Mouse (Mus musculus) cerebellum, adult 2 months (tissue): ENCODE results near the gene Sp3. TPM values are rescaled to one million over a fixed set of nuclear protein-coding genes. Genes with fewer than 3 reads are reported as not detected.
"Not testable (repeated sequence)": the region's sequence is repeated elsewhere in the genome, so short reads cannot be mapped to it uniquely, and the experiment has no call there.

ENCODE experiments used
- DNase-seq, 2 experiments: peaks; one replicate each; pipeline ENCODE4 v3.0.0; 2021
- H3K27ac ChIP-seq: fragments of 200-500 bp; 2 replicates; pipeline ENCODE4 v1.5.1; 2012; ENCODE audit warnings: low read length, control low read depth, inconsistent platforms; ENCODE audit not compliant: insufficient read depth
- H3K27me3 ChIP-seq: fragments of 200-500 bp; 2 replicates; pipeline ENCODE4 v1.6.1; 2012; ENCODE audit warnings: inconsistent platforms, mild to moderate bottlenecking, low read length, moderate library complexity; ENCODE audit not compliant: control insufficient read depth, insufficient read depth
- H3K4me1 ChIP-seq: fragments of 200-500 bp; 2 replicates; pipeline ENCODE4 v1.6.1; 2011; ENCODE audit warnings: low read length; ENCODE audit not compliant: control insufficient read depth, insufficient read depth
- H3K4me3 ChIP-seq: fragments of 200-500 bp; replicated peaks from 2 replicates; pipeline ENCODE3; 2011; ENCODE audit warnings: mild to moderate bottlenecking, low read depth, low read length, control low read depth; ENCODE audit not compliant: insufficient read depth
- CTCF ChIP-seq: fragments of 200-500 bp; IDR thresholded peaks from 2 replicates; pipeline ENCODE4 v1.5.1; 2011; ENCODE audit warnings: low read depth, mild to moderate bottlenecking, control low read depth, low read length, moderate library complexity, borderline replicate concordance; ENCODE audit not compliant: insufficient read depth
- POLR2A ChIP-seq: fragments of 200-500 bp; IDR thresholded peaks from 2 replicates; pipeline ENCODE4 v1.6.1; 2011; ENCODE audit warnings: low read length, control low read depth, borderline replicate concordance; ENCODE audit not compliant: insufficient read depth
- WGBS: fragments of 180-500 bp; shearing (Covaris S2); methylation state at CpG from one replicate; pipeline ENCODE4 v1.1.7; 2018; 5-methylcytosine and 5-hydroxymethylcytosine counted together
- polyA plus RNA-seq: library from polyadenylated mRNA; depleted of rRNA; stranded (reverse); fragments of >200 nt; gene quantifications from 2 replicates; pipeline ENCODE4 v1.2.3, GENCODE M21; 2012

Gene Sp3
- polyA plus RNA-seq, 1 experiment, result 25.9 TPM

DNA sequence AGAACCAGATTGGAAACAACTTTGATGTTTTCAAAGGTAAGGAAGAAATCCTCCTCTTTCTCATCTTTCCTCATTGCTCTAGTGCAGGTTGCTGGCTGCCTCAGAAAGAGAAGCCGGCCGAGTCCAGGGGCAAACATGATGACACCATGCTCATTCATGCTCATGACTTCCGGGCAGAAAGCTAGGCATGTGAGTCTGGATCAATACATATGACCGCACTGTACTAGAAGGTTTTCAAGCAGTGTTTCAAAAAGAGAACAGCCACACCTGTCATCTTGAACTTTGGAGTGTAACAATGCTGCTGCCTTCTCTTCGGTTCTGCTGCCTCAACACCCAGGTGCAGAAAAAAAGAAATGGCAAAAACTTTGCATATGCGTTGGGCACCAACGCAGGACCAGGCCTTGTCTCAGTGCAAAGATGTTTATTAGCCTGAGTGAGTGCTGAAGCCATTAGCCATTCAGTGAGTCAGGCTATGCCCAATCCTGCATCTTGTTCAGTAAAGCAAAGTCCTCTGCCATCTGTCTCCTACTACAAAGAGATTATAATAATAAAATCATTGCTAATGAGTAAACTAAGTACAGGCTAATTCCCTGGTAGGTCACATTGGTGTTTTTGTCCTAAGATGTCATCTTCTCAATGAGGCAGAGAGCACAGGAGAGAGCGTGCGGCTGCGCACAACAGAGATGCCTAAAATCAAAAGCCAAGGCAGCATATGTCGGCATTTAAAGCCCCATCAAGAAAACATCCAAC is 67.4 kb downstream of the Sp3 start:
- no peak for DNase-seq

GRCm38 (mm10) chr2:72911527-72911926 is 68.7 kb downstream of the Sp3 start:
- Histone ChIP-seq H3K27ac (no peak overlapping the region), H3K4me1 (peaks cover 11% of the 10 kb centered on the region; the same call in 1 of the 2 replicates), H3K27me3 (no peaks in the 10 kb centered on the region), H3K4me3 (no peak overlapping the region)
- TF ChIP-seq POLR2A (no peak), CTCF (no peak)
- no peak for DNase-seq
- 89% methylated on average over 9 of the region's 9 CpGs for WGBS

More for the DNA sequence above, 67.4 kb downstream of the Sp3 start:
- Histone ChIP-seq H3K4me3 (no peak overlapping the region), H3K27ac (no peak overlapping the region), H3K4me1 (peaks cover 11% of the 10 kb centered on the region; the same call in 1 of the 2 replicates), H3K27me3 (no peaks in the 10 kb centered on the region)
- TF ChIP-seq POLR2A (no peak), CTCF (no peak)
- 59% methylated on average over 11 of the region's 11 CpGs for WGBS

- WGBS, result 83% methylated on average over 4 of the region's 4 CpGs
- Histone ChIP-seq H3K27me3 (no peaks in the 10 kb centered on the region), H3K4me3 (no peak overlapping the region), H3K27ac (no peak overlapping the region), H3K4me1 (peaks cover 11% of the 10 kb centered on the region; the same call in 1 of the 2 replicates)
- DNase-seq, result no peak
- no peak for TF ChIP-seq POLR2A
- TF ChIP-seq CTCF, result no peak
Measured at GRCm38 (mm10) chr2:72909046-72909445, 71.2 kb downstream of the Sp3 start.

GRCm38 (mm10) chr2:72908191-72908910 is 71.9 kb downstream of the Sp3 start:
- WGBS, result 50% methylated on average over 20 of the region's 20 CpGs
- no peak overlapping the region for H3K27ac ChIP-seq
- H3K4me3 ChIP-seq, result no peak overlapping the region
- peaks cover 11% of the 10 kb centered on the region; the same call in 1 of the 2 replicates for H3K4me1 ChIP-seq
- DNase-seq, result peak; percentile 19 to 21
- TF ChIP-seq POLR2A, result no peak
- no peak for TF ChIP-seq CTCF
- no peaks in the 10 kb centered on the region for H3K27me3 ChIP-seq

DNA sequence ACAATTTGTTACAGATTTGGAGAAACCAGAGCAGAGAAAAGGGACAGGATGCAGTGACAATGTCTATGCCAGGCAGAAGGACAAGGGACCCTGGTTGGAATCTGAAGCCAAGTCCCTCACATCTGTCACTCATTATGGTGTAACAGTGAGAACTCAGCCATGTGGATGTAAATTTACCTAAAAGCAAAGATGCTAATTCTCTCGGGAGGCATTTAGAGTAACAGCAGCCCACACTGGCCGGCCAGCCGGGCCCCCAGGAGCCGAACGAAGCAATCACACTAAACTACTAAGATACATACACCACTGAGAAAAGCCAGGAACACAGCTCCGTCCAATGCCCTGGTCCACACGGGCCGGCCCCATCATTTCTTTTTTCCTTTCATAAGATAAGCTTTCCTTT is 73.5 kb downstream of the Sp3 start:
- DNase-seq, result no peak
- no peak overlapping the region for H3K27ac ChIP-seq
- H3K4me1 ChIP-seq, result peaks cover 4% of the 10 kb centered on the region; the same call in 1 of the 2 replicates
- 72% methylated on average over 8 of the region's 8 CpGs for WGBS
- no peaks in the 10 kb centered on the region for H3K27me3 ChIP-seq
- TF ChIP-seq CTCF, result no peak
- H3K4me3 ChIP-seq, result no peak overlapping the region

- H3K4me3 ChIP-seq, H3K4me1 ChIP-seq, DNase-seq, H3K27me3 ChIP-seq, H3K27ac ChIP-seq: not testable (repeated sequence)
- WGBS, result 88% methylated on average over 16 of the region's 16 CpGs
Measured at GRCm38 (mm10) chr2:72902816-72903680, 77.2 kb downstream of the Sp3 start.

- Histone ChIP-seq H3K4me1 (no peaks in the 10 kb centered on the region), H3K27me3 (no peaks in the 10 kb centered on the region), H3K27ac (no peak overlapping the region), H3K4me3 (no peak overlapping the region)
- TF ChIP-seq CTCF, result no peak
- no peak for TF ChIP-seq POLR2A
- DNase-seq, result no peak
- 96% methylated on average over 2 of the region's 2 CpGs for WGBS
Measured at GRCm38 (mm10) chr2:72898782-72899305, 81.4 kb downstream of the Sp3 start.
